Mouse (Mus musculus) cerebellum, postnatal 25 days (tissue): ENCODE measurements at regions not wholly inside any gene's neighbourhood (a gene's known extent, or its start where the extent isn't known, plus 50 kb on each side); places are given as distances from the start of the nearest gene placed in this dataset.

ENCODE experiments used
- DNase-seq, 2 experiments: peaks; one replicate each; pipeline ENCODE4 v3.0.0; 2021; ENCODE audit warnings: mixed read lengths in 2 of 2

DNA sequence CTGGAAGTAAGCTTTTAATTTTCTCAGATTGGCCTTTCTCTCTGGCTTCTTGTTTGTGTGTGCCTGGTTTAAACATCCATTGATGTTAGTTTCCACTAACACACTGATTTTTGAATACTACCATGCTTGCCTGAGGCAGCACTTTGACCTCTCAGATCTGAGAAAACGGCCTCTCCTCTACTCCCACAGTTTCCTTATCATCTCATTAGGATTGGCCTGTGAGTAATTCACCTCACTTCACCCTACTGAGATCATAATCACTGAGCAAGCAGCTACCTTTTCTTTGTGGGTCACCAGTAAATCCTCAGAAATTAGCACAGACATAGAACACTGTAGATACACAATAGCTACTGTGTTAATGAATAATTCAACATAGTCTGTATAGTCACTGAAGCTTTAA lies 74.5 kb upstream of the Far2 start:
- no peak for DNase-seq

- no peak for DNase-seq
Measured at GRCm38 (mm10) chr6:147973059-147973458, 74.0 kb upstream of the Far2 start.

GRCm38 (mm10) chr6:147975917-147976316 lies 71.1 kb upstream of the Far2 start:
- no peak for DNase-seq

DNA sequence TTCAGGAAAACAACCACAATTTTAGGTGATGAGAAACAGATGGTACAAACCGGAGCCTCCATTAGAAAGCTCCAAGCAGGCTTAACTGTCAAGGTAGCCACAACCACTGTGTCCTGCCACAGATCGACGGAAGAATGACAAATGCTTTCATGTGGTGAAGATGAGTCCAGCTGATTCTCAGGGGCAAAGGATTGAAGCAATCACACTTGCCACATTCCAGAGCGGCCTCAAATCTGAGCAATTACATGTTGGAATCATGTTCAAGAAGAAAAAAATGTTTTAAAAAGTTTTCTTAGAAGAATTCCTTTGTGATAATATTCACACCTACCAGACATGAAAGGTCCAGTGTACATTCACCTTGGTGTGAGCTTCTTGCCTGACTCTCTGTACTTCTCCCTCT lies 57.7 kb upstream of the Far2 start:
- no peak for DNase-seq
